Mouse (Mus musculus) kidney, adult 2 months (tissue): ENCODE results near the gene Prkd3.

Experiments used
- CTCF ChIP-seq: fragments of 200-500 bp; conservative IDR thresholded peaks from 2 replicates; pipeline ENCODE4 v1.5.1; 2011; ENCODE audit warnings: low read depth, mild to moderate bottlenecking, control low read depth, low read length, moderate library complexity, mixed read lengths; ENCODE audit not compliant: insufficient read depth, insufficient read length
- POLR2A ChIP-seq: fragments of 200-500 bp; IDR thresholded peaks from one replicate; pipeline ENCODE4 v1.6.1; 2011; ENCODE audit warnings: low read depth, low read length, control low read depth

GRCm38 (mm10) chr17:78983166-78983565 lies 37.5 kb downstream of the Prkd3 start:
- TF ChIP-seq CTCF (peak; percentile 28; the same call in 1 of the 2 replicates), POLR2A (no peak)
